Mouse (Mus musculus): ENCODE data around the gene Ctxn2. TPM values are rescaled to one million over a fixed set of nuclear protein-coding genes. Genes with fewer than 3 reads are reported as not detected.

Ctxn2 gene
- polyA plus RNA-seq (2012; rRNA removed) = 0.07 and 0.16 TPM in 2 replicates

GRCm38 (mm10) chr2:125135903-125136811, at the start of gene Ctxn2:
Ctxn2 (plus strand) TSS chr2:125136692.

GRCm38 (mm10) chr2:125123477-125123852, 13.0 kb upstream of the Ctxn2 start, which contains the start of gene Myef2:
Myef2 (minus strand) TSS chr2:125123661.

GRCm38 (mm10) chr2:125152388-125152787, 15.9 kb downstream of the Ctxn2 start, which contains the start of gene Slc12a1:
Slc12a1 (plus strand) TSS chr2:125152505.

Other genes with a start within 250 kb of the Ctxn2 start
- 0.59 and 3.6 TPM in 2 replicates for gene Slc24a5, start 68.6 kb upstream of the Ctxn2 start, polyA plus RNA-seq (2012; rRNA removed)
- 195 and 254 TPM in 2 replicates for gene Myef2, start 13.0 kb upstream of the Ctxn2 start, polyA plus RNA-seq (2012; rRNA removed)
- gene Slc12a1, start 15.8 kb downstream of the Ctxn2 start, polyA plus RNA-seq (2012; rRNA removed) = 0.07 TPM in 1 of 2 replicates, not detected in the other
- gene Dut, start 110.5 kb downstream of the Ctxn2 start, polyA plus RNA-seq (2012; rRNA removed) = 143 and 272 TPM in 2 replicates